Mouse (Mus musculus) G1E (cell line): ENCODE data around the gene Skp2. TPM values are rescaled to one million over a fixed set of nuclear protein-coding genes. Genes with fewer than 3 reads are reported as not detected.

Experiments
- ATAC-seq: 2 replicates; pipeline ENCODE4 v1.8.0; 2016; ENCODE audit warnings: mild to moderate bottlenecking; ENCODE audit not compliant: insufficient number of reproducible peaks, poor library complexity, low FRiP score, severe bottlenecking; ENCODE audit errors: extremely low read depth
- DNase-seq: peaks from one replicate; pipeline ENCODE4 v3.0.0; 2012; ENCODE audit warnings: low spot score
- H3K27me3 ChIP-seq: 2 replicates; pipeline ENCODE4 v1.6.1; 2012; ENCODE audit warnings: mild to moderate bottlenecking, low read length, inconsistent platforms; ENCODE audit not compliant: insufficient read depth
- H3K36me3 ChIP-seq: replicated peaks from 2 replicates; pipeline ENCODE3; 2012; ENCODE audit warnings: mild to moderate bottlenecking, inconsistent platforms
- H3K4me1 ChIP-seq: 2 replicates; pipeline ENCODE4 v1.6.1; 2012; ENCODE audit warnings: low read depth, low read length, inconsistent platforms, mixed read lengths; ENCODE audit not compliant: insufficient read depth
- H3K4me3 ChIP-seq: 2 replicates; pipeline ENCODE4 v1.5.1; 2012; ENCODE audit warnings: low read depth, mild to moderate bottlenecking, inconsistent platforms, low read length, moderate library complexity, mixed read lengths
- H3K9me3 ChIP-seq: replicated peaks from 2 replicates; pipeline ENCODE4 v1.6.1; 2012; ENCODE audit warnings: inconsistent platforms
- CTCF ChIP-seq: IDR thresholded peaks from 2 replicates; pipeline ENCODE4 v1.5.1; 2012; ENCODE audit warnings: low read depth, low read length, inconsistent platforms, mixed read lengths
- GATA1 ChIP-seq: IDR thresholded peaks from 2 replicates; pipeline ENCODE4 v1.6.1; 2012; ENCODE audit warnings: borderline replicate concordance, low read length, inconsistent platforms, mixed read lengths
- GATA2 ChIP-seq: IDR thresholded peaks from 2 replicates; pipeline ENCODE4 v1.6.1; 2012; ENCODE audit warnings: low read depth, low read length, inconsistent platforms, borderline replicate concordance
- POLR2AphosphoS5 ChIP-seq: IDR thresholded peaks from 2 replicates; pipeline ENCODE4 v1.6.1; 2012; ENCODE audit warnings: low read depth, low read length, inconsistent platforms; ENCODE audit not compliant: insufficient replicate concordance
- TAL1 ChIP-seq: conservative IDR thresholded peaks from 2 replicates; pipeline ENCODE4 v1.6.1; 2012; ENCODE audit warnings: low read depth, low read length, inconsistent platforms, mixed read lengths
- polyA plus RNA-seq: library from polyadenylated mRNA; stranded (reverse); fragments of >175 nt; gene quantifications from 2 replicates; pipeline ENCODE4 v1.2.3, GENCODE M21; 2012
- total RNA-seq, 2 experiments: library from RNA; stranded (forward) in 1 of 2; stranded (reverse) in 1 of 2; fragments of 200-1000 nt in 1 of 2; fragments of >200 nt in 1 of 2; fragmentation: Nextera tagmentation in 1 of 2; gene quantifications; 2 replicates each; pipeline ENCODE4 v1.2.3; 2014 to 2017

Gene Skp2
- total and polyA plus RNA-seq, 3 experiments = 10.2 to 35.3 (median 28.7) TPM

GRCm38 (mm10) chr15:9073067-9073608 is 82.1 kb downstream of the Skp2 start:
- Histone ChIP-seq H3K36me3 (peaks cover 25% of the 10 kb centered on the region), H3K4me1 (peaks cover 58% of the 10 kb centered on the region), H3K4me3 (peak overlapping the region; percentile 96), H3K27me3 (no peaks in the 10 kb centered on the region), H3K9me3 (no peaks in the 10 kb centered on the region)
- DNase-seq (no peak), ATAC-seq (no peak)
- TF ChIP-seq TAL1 (no peak), GATA1 (no peak), CTCF (no peak), POLR2AphosphoS5 (no peak), GATA2 (no peak)

DNA sequence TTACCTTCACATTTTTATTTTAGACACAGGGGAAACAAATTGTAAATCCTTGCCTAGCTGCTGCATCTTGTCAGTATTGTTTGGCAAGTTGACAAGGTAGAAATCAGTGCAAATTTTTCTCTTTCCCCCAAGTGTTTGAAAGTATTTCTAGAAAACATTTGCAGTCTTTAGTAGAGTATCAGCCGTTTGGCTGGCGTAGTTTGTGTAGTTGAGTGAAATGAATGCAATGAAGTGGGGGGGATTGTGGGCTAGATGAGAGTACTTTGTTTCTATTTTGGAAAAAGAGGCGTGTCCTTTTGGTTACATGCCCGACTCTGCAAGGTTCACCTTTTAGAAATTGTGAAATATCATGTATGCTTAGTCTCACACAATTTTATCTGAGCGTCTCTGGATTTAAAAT is 82.6 kb downstream of the Skp2 start:
- ATAC-seq (no peak), DNase-seq (no peak)
- H3K4me1 ChIP-seq = peaks cover 54% of the 10 kb centered on the region
- H3K4me3 ChIP-seq = peak overlapping the region; percentile 96
- peaks cover 22% of the 10 kb centered on the region for H3K36me3 ChIP-seq
- no peaks in the 10 kb centered on the region for H3K9me3 ChIP-seq
- TF ChIP-seq GATA2 (no peak), CTCF (no peak), POLR2AphosphoS5 (no peak), TAL1 (no peak), GATA1 (no peak)
- H3K27me3 ChIP-seq = no peaks in the 10 kb centered on the region

DNA sequence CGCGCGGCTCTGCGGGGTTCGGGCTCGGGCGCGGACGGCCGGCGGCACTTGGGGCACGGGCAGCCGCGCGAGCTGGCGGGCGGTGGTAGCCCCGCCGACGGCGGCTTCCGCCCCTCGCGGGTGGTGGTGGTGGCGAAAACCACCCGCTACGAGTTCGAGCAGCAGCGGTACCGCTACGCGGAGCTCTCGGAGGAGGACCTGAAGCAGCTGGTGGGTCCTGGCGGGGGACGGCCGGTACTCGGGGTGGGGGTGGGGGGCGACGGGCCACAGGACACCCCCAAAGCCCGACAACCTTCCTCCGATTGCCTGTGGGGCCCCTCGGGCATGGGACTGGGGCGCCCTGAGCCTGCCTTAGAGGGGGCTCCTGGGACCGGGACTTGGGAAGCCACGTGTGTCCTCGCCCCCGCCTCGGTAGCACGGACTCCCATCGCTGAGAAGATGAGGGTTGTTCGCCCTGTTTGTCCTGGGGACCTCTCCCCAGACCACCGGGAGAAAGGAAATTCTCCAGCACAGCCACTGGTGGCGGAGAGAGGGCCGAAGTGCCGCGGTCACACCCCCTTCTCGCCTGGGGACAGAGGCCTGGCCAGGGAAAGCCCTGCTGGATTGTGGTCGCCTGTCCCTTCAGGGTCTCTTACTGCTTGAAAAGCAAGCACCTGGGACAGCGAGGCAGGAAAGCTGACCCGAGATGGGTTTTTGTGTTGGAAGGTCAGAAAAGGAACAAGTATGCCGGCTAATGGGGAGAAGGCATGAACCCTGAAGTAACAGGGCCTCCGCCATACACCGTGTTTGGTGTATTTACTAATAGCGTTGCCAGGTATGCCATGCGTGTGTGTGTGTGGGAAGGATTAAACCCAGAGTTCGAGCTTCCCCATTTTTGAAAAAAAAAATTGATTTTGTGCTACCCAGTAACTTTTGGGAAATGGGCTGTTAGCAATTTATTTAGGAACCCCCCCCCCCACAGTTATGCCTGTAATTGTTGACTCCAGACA is 83.4 kb downstream of the Skp2 start:
- DNase-seq (no peak), ATAC-seq (no peak)
- Histone ChIP-seq H3K4me1 (peaks cover 51% of the 10 kb centered on the region), H3K9me3 (no peaks in the 10 kb centered on the region), H3K4me3 (peak overlapping the region; percentile 96), H3K27me3 (no peaks in the 10 kb centered on the region), H3K36me3 (peaks cover 16% of the 10 kb centered on the region)
- TF ChIP-seq POLR2AphosphoS5 = no peak
- no peak for TF ChIP-seq TAL1

- Histone ChIP-seq H3K4me3 (peak within 1 kb of the TSS; percentile 96), H3K27me3 (no peaks in the 10 kb centered on the region), H3K4me1 (peaks cover 43% of the 10 kb centered on the region), H3K9me3 (no peaks in the 10 kb centered on the region), H3K36me3 (peaks cover 8% of the 10 kb centered on the region)
- TF ChIP-seq TAL1 (no peak), POLR2AphosphoS5 (no peak), GATA2 (no peak), GATA1 (no peak)
- ATAC-seq (peak; percentile 77), DNase-seq (peak; percentile 96)
These were observed 84.2 kb downstream of the Skp2 start, which contains the start of gene Nadk2 for GRCm38 (mm10) chr15:9070912-9071555. Gene Nadk2, plus strand, starts transcription at chr15:9071260.

DNA sequence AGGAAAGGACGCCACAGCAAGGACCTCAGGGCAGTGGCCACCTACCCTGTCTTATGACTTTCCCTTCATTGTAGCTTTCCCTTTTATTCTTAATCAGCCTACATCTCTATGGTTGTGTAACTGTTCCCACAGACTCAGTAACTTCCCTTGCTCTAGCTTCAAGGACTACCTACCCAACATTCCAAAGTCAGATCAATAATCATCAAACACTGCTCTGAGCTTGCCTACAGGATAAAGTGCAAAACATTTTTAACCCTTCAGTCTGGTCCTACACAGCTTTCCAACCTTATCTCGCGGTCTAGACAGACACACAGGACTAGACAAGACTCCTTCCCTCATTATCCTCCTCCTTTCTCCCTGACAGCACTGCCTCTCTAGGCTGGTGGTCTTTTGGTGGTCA is 84.9 kb downstream of the Skp2 start:
- peaks cover 4% of the 10 kb centered on the region for H3K36me3 ChIP-seq
- ATAC-seq = no peak
- H3K4me1 ChIP-seq = peaks cover 36% of the 10 kb centered on the region
- H3K4me3 ChIP-seq = peak overlapping the region; percentile 96
- DNase-seq = no peak
- no peaks in the 10 kb centered on the region for H3K27me3 ChIP-seq
- no peaks in the 10 kb centered on the region for H3K9me3 ChIP-seq
- no peak for TF ChIP-seq POLR2AphosphoS5
- no peak for TF ChIP-seq GATA1
- TF ChIP-seq CTCF = no peak
- TF ChIP-seq TAL1 = no peak

DNA sequence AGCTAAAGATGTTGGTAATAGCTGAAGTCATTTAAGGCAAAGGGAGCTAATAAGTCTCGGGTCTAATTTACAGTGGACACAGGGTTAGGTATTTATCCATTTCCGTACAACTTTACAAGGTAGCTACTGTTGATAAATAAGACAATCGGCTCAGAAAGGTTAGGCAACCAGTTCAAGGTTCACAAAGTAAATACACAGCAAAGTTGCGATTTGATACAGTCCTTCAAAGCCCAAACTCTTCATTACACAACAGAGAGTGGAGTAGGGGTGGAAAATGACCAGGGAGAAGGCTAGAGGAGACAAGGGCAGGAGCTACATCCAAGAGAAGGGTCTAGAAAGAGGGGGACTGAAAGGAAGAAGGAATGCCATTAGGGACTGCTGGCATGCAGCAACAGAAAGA is 86.3 kb downstream of the Skp2 start:
- Histone ChIP-seq H3K4me3 (no peak overlapping the region), H3K27me3 (no peaks in the 10 kb centered on the region), H3K36me3 (no peaks in the 10 kb centered on the region), H3K4me1 (peaks cover 23% of the 10 kb centered on the region), H3K9me3 (no peaks in the 10 kb centered on the region)
- no peak for ATAC-seq
- no peak for DNase-seq
- no peak for TF ChIP-seq GATA1
- no peak for TF ChIP-seq POLR2AphosphoS5
- TF ChIP-seq CTCF = no peak
- TF ChIP-seq GATA2 = no peak
- TF ChIP-seq TAL1 = no peak

Other genes with a start within 250 kb of the Skp2 start
- gene Ranbp3l, start 187.5 kb downstream of the Skp2 start, total RNA-seq (2014; fragmentation: Nextera tagmentation) = not detected in 2 replicates
- 0.12 and 0.33 TPM in 2 replicates for gene Ranbp3l, start 187.5 kb downstream of the Skp2 start, total RNA-seq (2017)
- not detected in 2 replicates for gene Ranbp3l, start 187.5 kb downstream of the Skp2 start, polyA plus RNA-seq
- gene Nadk2, start 84.2 kb downstream of the Skp2 start, total RNA-seq (2014; fragmentation: Nextera tagmentation) = 222 and 250 TPM in 2 replicates
- 218 and 235 TPM in 2 replicates for gene Nadk2, start 84.2 kb downstream of the Skp2 start, total RNA-seq (2017)
- gene Nadk2, start 84.2 kb downstream of the Skp2 start, polyA plus RNA-seq = 130 and 143 TPM in 2 replicates
- 19.1 and 21.7 TPM in 2 replicates for gene Lmbrd2, start 14.9 kb downstream of the Skp2 start, total RNA-seq (2014; fragmentation: Nextera tagmentation)
- 8.9 and 11.0 TPM in 2 replicates for gene Lmbrd2, start 14.9 kb downstream of the Skp2 start, total RNA-seq (2017)
- gene Lmbrd2, start 14.9 kb downstream of the Skp2 start, polyA plus RNA-seq = 0.41 and 0.53 TPM in 2 replicates
- not detected in 2 replicates for gene Ugt3a1, start 121.5 kb upstream of the Skp2 start, total RNA-seq (2014; fragmentation: Nextera tagmentation)
- gene Ugt3a1, start 121.5 kb upstream of the Skp2 start, total RNA-seq (2017) = 0.16 and 0.29 TPM in 2 replicates
- gene Ugt3a1, start 121.5 kb upstream of the Skp2 start, polyA plus RNA-seq = not detected in 2 replicates
- not detected in 2 replicates for gene Ugt3a2, start 180.1 kb upstream of the Skp2 start, total RNA-seq (2014; fragmentation: Nextera tagmentation)
- not detected in 2 replicates for gene Ugt3a2, start 180.1 kb upstream of the Skp2 start, total RNA-seq (2017)
- not detected in 2 replicates for gene Ugt3a2, start 180.1 kb upstream of the Skp2 start, polyA plus RNA-seq